Mouse (Mus musculus): Measurements from ENCODE around the gene Gnai2. TPM values are rescaled to one million over a fixed set of nuclear protein-coding genes. Genes with fewer than 3 reads are reported as not detected.
A peak's percentile ranks its signal among the peaks of the same experiment; 100 is the strongest.

The Gnai2 gene
- total and polyA plus RNA-seq, 3 experiments, result 198 to 345 (median 278) TPM

GRCm38 (mm10) chr9:107630576-107630975, 4.6 kb downstream of the Gnai2 start:
- DNase-seq, result no peak

- peak; percentile 8 for DNase-seq
These were observed 5.2 kb downstream of the Gnai2 start for GRCm38 (mm10) chr9:107629901-107630425.

- DNase-seq, result no peak
These were observed 5.8 kb downstream of the Gnai2 start for GRCm38 (mm10) chr9:107629411-107629730.

GRCm38 (mm10) chr9:107628721-107629410, 6.3 kb downstream of the Gnai2 start:
- peak; percentile 65 for DNase-seq

- no peak for DNase-seq
These were observed 7.5 kb downstream of the Gnai2 start for GRCm38 (mm10) chr9:107627387-107628255.

- DNase-seq, result peak; percentile 75
These were observed 8.3 kb downstream of the Gnai2 start for GRCm38 (mm10) chr9:107626844-107627277.

GRCm38 (mm10) chr9:107626158-107626843, 8.9 kb downstream of the Gnai2 start:
- DNase-seq, result no peak

GRCm38 (mm10) chr9:107625351-107626128, 9.6 kb downstream of the Gnai2 start:
- no peak for DNase-seq

- DNase-seq, result no peak
These were observed 10.2 kb downstream of the Gnai2 start for GRCm38 (mm10) chr9:107624951-107625350.

- peak; percentile 44 for DNase-seq
These were observed 10.6 kb downstream of the Gnai2 start for GRCm38 (mm10) chr9:107624539-107624938.

GRCm38 (mm10) chr9:107620954-107621353, 14.2 kb downstream of the Gnai2 start:
- no peak for DNase-seq

- DNase-seq, result peak; percentile 72
These were observed 15.7 kb downstream of the Gnai2 start for GRCm38 (mm10) chr9:107619546-107619879.

GRCm38 (mm10) chr9:107618778-107619545, 16.2 kb downstream of the Gnai2 start:
- peak; percentile 59 for DNase-seq

- DNase-seq, result peak; percentile 14
These were observed 17.1 kb downstream of the Gnai2 start for GRCm38 (mm10) chr9:107618098-107618497.

GRCm38 (mm10) chr9:107617461-107617860, 17.7 kb downstream of the Gnai2 start:
- no peak for DNase-seq

GRCm38 (mm10) chr9:107615035-107615434, 20.1 kb downstream of the Gnai2 start:
- no peak for DNase-seq

- no peak for DNase-seq
These were observed 22.1 kb downstream of the Gnai2 start for GRCm38 (mm10) chr9:107612945-107613569.

- DNase-seq, result peak; percentile 99
These were observed 22.8 kb downstream of the Gnai2 start for GRCm38 (mm10) chr9:107612191-107612944.

- no peak for DNase-seq
These were observed 23.5 kb downstream of the Gnai2 start for GRCm38 (mm10) chr9:107611456-107612190.
